Mouse (Mus musculus) myocyte (in vitro differentiated cells): ENCODE data around the gene Cyb5r1.

Source experiments
- CEBPB ChIP-seq: IDR thresholded peaks from 2 replicates; pipeline ENCODE4 v1.6.1; 2011; ENCODE audit warnings: mild to moderate bottlenecking, moderate library complexity; ENCODE audit not compliant: poor library complexity, insufficient read depth, severe bottlenecking
- MAX ChIP-seq: IDR thresholded peaks from one replicate; pipeline ENCODE4 v1.6.1; 2011; ENCODE audit warnings: low read depth, mild to moderate bottlenecking, control low read depth
- MYOD1 ChIP-seq, 3 experiments: IDR thresholded peaks; one replicate each; pipeline ENCODE4 v1.6.1; 2011; ENCODE audit warnings: control low read depth in 2 of 3, low read depth in 2 of 3, mild to moderate bottlenecking in 2 of 3, moderate library complexity in 1 of 3; ENCODE audit not compliant: insufficient read length in 2 of 3, control insufficient read depth in 1 of 3
- MYOG ChIP-seq, 3 experiments: IDR thresholded peaks; one replicate each; pipeline ENCODE4 v1.6.1; 2011; ENCODE audit warnings: control low read depth in 2 of 3, low read depth in 2 of 3, mild to moderate bottlenecking in 2 of 3; ENCODE audit not compliant: insufficient read length in 2 of 3, control insufficient read depth in 1 of 3, insufficient read depth in 1 of 3
- POLR2A ChIP-seq: IDR thresholded peaks from one replicate; pipeline ENCODE4 v1.6.1; 2011; ENCODE audit warnings: low read depth, mild to moderate bottlenecking, control low read depth, moderate library complexity; ENCODE audit not compliant: insufficient read length
- POLR2AphosphoS2 ChIP-seq: IDR thresholded peaks from one replicate; pipeline ENCODE4 v1.6.1; 2011; ENCODE audit warnings: low read depth, control low read depth; ENCODE audit not compliant: insufficient read length
- REST ChIP-seq: IDR thresholded peaks from one replicate; pipeline ENCODE4 v1.6.1; 2011; ENCODE audit warnings: mild to moderate bottlenecking, control low read depth, moderate library complexity; ENCODE audit not compliant: insufficient read depth, insufficient read length
- TCF12 ChIP-seq: IDR thresholded peaks from one replicate; pipeline ENCODE4 v1.6.1; 2011; ENCODE audit warnings: mild to moderate bottlenecking, control low read depth; ENCODE audit not compliant: poor library complexity, insufficient read depth, severe bottlenecking
- USF1 ChIP-seq: IDR thresholded peaks from one replicate; pipeline ENCODE4 v1.6.1; 2011; ENCODE audit warnings: low read depth, mild to moderate bottlenecking, control low read depth, moderate library complexity

GRCm38 (mm10) chr1:134456060-134456459 lies 50.7 kb downstream of the Cyb5r1 start:
- no peak for TF ChIP-seq POLR2A
- no peak for TF ChIP-seq USF1
- no peak for TF ChIP-seq CEBPB
- no peak for TF ChIP-seq POLR2AphosphoS2
- TF ChIP-seq MAX, result no peak
- no peak for TF ChIP-seq TCF12
- no peak for TF ChIP-seq MYOG (IDR thresholded peaks at IDR 0.05; ENCODE audit: control insufficient read depth in 1 of 3, insufficient read depth in 1 of 3, insufficient read length in 2 of 3, low read depth in 2 of 3)
- TF ChIP-seq MYOD1 (IDR thresholded peaks at IDR 0.05; ENCODE audit: control insufficient read depth in 1 of 3, insufficient read length in 2 of 3, low read depth in 2 of 3), result no peak
- no peak for TF ChIP-seq REST
